Mouse (Mus musculus): ENCODE measurements at regions not wholly inside any gene's neighbourhood (a gene's known extent, or its start where the extent isn't known, plus 50 kb on each side); places are given as distances from the start of the nearest gene placed in this dataset.

DNA sequence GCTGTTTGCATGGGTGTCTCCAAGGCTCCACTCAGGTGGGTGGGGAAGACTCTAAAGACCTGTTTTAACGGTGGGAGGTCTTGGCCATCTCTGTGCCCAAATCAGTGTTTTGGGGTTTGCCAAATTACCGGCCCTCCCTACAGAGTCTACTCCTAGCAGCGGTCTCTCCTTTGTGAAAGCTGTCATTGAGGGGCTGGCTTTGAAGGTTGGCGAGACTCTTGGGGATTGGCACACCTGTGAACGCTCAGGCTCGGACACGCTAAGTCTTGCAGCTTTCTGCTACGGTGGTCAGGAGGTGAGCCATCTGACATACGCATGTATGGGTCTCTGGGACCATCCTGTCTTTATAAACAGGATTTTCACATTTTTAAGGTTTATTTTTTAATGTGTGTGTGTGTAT lies 76.1 kb upstream of the Irf2bp2 start:
- intact Hi-C loops (cut with DNase I), result loop anchor here (2.0 to 5.0 kb wide), 4 partner anchors 52 to 251 kb away; no protein-coding TSS in a partner anchor
- DNase-seq, result no peak

DNA sequence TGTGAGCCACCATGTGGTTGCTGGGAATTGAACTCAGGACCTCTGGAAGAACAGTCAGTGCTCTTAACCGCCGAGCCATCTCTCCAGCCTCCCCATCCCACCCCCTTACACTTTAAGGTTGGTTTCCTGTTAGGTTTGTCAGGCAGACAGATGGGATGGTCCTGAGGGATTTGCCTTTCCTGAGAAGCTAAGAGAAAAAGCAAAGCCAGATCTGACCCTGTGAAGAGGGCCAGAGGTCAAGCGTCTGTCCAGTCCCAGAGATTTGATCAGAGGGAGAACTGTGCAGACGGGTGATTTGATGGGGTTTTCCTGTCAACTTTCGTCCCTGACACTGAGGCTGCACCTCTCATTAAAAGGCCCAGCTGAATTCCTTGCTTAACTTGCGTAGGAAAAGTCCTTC lies 75.4 kb upstream of the Irf2bp2 start:
- peak in 1 of 2 experiments; percentile 32 for DNase-seq
- intact Hi-C loops (cut with DNase I), result loop anchor here (2.0 to 5.0 kb wide), 3 partner anchors 142 to 252 kb away; no protein-coding TSS in a partner anchor

DNA sequence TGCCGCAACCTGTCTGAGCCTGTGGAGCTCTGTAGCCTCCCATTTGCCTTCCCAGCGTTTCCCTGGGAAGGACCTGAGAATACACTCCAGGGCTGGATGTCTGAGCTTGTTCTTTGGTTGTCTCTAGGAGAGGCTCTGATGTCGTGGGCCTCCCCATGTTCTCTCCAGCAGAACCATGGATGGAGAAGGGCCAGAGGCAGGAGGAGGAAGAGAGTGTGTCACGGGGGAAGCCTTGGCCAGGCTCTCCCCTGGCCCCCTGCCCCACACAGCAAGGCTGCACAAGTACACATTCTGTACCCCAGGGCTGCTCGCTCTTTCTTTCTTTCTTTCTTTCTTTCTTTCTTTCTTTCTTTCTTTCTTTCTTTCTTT lies 74.9 kb upstream of the Irf2bp2 start:
- intact Hi-C loops (cut with DNase I), result loop anchor here (2.0 to 5.0 kb wide), 3 partner anchors 141 to 252 kb away; no protein-coding TSS in a partner anchor

DNA sequence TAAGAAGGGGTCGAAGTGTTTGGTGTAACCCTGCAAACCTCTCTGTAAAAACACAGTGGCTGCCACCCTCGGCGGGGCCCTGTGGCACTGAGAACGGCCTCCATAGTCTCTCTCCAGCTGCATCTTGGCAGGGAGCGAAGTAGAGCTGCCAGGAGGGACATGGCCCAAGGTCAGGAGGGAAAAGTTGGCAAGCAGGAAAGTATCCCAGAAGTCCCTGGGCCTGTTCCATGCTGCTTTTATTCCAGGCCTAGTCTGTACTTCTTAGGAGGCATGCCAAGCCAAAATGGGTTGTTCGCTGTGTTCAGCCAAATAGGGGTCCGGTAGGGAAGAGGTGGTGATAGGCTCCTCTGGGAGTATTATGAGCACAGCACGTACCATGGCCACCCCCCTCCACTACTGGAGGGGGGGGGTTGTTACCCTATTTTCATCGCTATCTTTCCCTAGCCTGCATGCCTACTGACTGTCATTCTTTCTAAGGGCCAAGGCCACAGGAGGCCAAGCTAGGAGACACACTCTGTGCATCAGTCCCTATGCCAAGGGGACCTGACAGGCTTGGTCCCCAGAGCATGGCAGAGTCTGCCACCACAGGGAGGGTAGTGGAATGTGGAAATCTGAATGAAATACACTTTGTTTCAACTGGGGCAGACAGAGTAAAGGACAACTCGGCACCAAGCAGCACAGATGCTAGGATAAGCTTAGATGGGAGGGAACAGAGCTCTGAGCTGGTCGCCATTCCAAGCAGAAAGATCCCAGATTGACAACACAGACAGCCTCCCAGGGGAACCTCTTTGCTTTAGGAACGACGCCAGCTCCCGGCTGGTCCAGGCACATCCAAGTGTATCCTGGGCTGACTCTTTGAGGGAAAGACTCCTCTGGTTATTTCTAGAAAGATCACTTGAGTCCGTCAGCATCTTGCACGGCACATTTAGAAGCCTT lies 74.2 kb upstream of the Irf2bp2 start:
- intact Hi-C loops (cut with DNase I), result loop anchor here (1.0 to 5.0 kb wide), 5 partner anchors 68 to 253 kb away; no protein-coding TSS in a partner anchor
- peak; percentile 94 to 95 for DNase-seq

More for the DNA sequence above, 74.9 kb upstream of the Irf2bp2 start:
- peak; percentile 65 to 68 for DNase-seq

DNA sequence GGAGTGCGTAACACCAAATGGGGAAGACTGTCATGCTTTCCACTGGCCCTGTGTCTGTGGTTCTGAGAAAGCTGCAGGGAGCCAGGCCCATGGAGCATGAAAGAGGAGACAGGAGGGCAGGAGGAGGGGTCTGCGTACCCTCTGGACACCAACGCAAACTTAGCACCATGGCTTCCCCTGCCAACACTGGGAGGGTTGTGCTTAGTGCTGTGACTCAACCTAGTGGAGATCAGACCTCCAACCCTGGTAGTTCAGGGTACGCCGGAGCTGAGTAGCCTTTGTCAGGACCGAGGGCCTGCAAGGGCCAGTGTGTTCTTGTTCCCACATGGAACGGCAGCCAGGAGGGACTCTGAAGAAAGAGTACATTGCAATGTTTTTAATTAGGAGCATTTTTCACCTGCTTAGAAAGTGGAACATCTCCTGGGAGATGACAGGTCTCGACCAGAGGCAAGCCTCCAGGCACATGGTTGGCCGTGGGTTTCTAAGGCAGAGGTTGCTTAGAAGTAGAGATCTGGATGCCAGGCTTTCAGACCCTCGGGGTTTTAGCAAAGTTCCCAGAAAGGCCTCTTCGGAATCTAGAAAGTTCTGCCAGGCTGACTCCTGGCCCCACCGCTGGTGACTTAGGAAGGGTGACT lies 73.4 kb upstream of the Irf2bp2 start:
- DNase-seq, result no peak
- intact Hi-C loops (cut with DNase I), result loop anchor here (1.0 to 5.0 kb wide), 4 partner anchors 69 to 172 kb away; no protein-coding TSS in a partner anchor

DNA sequence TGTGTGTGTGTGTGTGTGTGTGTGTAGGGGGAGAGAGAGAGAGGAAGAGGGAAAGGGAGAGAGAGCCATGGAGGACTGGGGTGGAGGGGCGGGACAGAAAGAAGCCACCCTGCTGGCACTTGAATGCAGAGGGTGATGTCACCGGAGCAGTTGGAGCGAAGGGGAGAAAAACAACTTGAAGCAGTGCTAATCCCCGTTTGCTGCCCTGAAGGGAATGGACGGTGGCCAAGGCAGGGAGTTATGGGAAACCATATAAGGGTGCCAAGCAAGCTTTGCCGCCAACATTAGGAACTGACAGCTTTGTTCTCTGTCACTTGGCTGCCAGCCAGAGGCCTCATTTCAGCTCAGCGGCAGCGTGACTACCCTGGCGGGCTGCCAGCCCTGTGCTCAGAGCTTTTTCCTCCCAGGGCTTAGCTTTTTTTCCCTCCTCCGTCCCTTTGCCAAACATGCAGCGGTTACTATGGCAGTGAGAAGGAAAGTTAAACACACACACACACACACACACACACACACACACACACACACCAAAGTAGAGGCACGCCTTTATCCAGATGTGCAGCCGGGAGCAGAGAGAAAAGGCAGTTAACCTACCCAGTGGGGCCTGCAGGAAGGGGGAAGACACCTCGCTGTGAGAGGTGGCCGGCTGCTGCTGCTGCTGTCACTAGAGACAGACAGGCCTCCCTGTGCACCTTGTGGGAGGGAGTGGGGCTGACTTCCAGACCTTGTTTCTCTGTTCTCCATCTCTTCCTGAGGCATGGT lies 72.7 kb upstream of the Irf2bp2 start:
- peak; percentile 100 for DNase-seq
- intact Hi-C loops (cut with DNase I), result loop anchor here (1.0 to 5.0 kb wide), 5 partner anchors 70 to 172 kb away; no protein-coding TSS in a partner anchor

DNA sequence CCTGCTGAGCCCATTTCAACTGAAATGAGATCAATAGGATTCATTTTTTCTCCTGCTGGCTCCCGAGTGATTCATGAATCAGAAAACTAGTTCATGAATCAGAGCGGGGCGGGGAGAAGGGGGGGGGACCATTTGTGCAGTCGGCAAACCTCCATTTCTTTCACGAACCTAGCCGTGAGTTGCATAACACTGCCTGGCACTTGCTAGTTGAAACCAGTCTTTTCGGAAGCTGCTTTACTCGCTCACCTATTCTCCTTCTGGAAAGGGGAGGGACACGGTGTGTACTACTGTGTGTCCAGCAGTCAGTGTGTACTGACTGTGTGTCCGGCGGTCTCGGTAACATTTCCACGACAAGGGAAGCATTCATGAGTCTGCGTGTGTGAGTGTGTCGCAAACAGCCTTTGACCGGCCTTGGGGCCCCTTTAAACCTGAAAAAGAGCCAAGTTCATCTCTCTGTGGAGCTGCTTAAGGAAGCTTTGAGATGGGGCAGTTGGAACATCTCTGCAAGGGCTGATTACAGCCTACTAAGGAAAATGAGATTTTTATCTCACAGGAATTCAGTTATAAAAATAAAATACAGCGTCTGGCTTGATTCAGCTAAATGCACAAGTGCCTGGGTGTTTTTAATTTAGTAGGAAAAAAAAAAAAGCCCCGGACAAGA lies 71.9 kb upstream of the Irf2bp2 start:
- peak; percentile 75 to 76 for DNase-seq
- intact Hi-C loops (cut with DNase I), result loop anchor here (1.0 to 5.0 kb wide), 4 partner anchors 71 to 173 kb away; no protein-coding TSS in a partner anchor

DNA sequence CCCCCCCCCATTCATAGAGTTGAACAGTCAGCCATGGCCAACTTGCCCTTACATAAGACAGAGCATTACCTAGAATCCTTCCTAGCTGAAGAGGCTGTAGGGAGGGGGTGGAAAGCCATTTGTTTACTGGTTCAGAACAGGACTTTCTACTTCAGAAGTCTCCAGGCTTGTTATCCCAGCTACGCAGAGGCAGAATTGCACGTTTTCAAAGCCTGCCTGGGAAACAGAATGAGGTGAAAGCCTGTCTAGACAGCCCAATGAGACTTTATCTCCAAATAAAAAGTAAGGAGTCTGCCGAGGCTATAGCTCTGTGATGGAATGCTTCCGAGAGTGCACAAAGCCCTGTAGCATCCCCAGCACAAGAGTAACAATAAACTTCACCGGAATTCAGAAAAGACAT lies 71.1 kb upstream of the Irf2bp2 start:
- DNase-seq, result no peak
- intact Hi-C loops (cut with DNase I), result loop anchor here (5.0 kb wide), 2 partner anchors 138 to 168 kb away; no protein-coding TSS in a partner anchor

DNA sequence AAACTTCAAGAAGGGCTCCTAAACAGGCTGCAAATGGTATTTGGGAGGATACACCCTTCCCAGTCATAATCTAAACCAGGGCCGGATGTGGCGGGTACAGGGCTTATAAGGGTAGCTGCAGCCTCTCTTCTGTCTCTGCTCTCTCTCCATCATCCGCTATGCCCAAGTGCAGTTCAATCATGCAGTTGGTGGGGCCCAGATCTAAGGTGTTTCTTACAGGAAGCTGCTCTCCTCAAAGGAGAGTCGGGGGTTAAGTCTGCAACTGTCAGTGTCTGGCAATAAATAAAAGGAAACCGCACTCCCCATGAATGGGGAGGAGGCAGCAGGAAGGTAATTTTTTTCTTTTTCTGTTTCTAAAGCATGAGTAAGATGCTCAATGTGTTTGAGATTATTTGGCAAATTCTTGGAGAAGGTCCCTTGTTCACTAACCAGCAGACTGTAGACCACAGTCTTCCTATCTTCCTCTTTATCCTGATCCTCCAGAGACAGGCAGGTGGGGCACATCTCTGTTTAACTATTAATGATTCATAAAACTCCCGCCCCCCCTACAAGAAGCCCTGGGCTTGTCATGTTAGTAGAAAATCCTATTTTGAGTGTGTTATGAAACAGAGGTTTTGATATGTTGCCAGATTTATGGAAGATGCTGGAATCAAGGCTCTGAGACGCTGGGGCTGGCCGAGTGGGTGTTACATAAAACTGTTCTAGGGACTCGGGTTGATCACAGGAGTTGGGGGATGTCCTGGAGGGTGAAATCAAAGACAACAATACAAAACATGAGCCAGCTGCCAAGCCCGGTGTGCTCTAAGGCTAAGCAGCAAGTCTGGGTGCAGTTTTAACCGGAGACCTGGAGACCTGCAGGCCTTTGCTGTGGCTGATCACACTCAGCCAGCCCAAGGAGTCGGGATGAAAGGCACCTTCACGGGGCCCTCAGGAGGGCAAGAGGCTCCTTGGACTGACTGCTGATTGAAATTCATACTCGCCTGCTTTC lies 69.3 kb upstream of the Irf2bp2 start:
- intact Hi-C loops (cut with DNase I), result no loop called here
- peak; percentile 48 to 58 for DNase-seq

DNA sequence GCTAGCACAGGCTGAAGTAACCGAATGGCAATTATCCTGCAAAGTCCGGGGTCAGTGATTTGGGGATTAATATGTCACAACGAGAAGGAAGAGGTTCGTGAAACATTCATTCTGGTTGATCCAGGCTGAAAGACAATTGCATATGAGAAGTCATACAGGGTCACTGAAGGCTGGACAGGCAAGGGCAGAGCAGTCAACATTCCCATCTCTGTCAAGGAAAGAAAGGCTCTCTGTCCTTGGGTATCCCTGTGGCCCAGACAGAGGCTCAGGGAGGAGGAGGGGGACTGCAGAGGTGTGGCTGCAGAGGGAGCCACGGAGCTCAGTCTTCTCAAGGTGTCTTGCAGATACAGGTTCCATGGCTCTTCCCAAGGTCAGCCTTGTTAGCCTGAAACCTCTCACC lies 68.4 kb upstream of the Irf2bp2 start:
- intact Hi-C loops (cut with DNase I), result no loop called here
- DNase-seq, result peak in 1 of 2 experiments; percentile 27

DNA sequence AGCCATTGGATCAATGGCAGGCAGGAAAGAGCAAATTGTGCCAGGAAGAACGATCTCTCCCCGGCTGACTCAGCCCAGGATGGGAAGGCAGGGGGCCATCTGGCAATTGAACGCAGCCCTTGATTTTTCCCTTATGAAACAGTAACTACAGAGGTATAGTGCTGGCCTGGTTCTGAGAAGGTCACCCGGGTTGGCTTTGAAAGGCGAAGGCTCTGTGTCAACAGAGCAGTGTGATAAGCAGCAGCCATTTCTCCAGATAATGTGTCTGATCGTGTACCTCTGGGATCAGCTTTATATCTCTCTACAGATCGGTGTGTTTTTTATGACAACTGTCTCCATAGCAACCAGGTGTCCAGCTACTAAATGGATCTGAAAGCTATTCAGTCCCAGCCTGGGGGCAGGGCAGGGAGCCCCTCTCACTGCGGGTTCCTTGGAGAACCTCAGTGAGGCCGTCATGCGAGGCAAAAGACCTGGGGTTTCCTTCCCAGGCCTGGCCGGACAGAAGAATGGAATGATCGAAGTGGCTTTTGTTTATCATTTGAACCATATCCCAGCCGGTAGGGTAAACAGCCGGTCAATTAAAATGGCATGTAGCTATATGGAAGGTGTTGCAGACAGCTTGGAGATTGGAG lies 67.8 kb upstream of the Irf2bp2 start:
- intact Hi-C loops (cut with DNase I), result no loop called here
- peak; percentile 55 to 63 for DNase-seq

DNA sequence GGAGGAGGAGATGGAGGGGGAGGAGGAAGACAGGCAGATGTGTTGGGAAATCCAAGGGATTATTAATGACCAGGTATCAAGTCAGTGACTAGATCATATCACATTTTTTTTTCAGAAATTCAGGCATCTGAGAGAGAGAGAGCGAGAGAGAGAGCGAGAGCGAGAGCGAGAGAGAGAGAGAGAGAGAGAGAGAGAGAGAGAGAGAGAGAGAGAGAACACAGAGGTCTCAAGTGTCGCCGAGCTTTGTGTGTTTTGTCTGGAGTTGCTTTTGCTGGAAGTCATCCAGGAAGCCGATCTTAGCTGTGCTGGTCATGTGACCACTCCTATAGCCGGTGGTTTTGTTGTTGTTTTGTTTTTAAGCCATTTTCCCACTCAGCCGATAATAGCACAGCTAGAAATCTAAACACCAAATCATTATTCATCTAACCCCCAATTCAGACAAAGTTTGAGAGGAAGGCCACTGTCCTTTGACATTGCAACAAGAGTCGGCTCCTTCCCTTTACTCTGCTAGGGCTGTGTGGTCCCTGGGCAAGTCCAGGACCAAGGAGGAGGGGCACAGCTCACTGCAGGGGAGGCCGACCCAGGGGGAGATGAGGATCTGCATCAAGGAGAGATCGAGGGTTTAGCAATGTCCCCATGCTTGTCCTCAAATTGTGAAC lies 67.0 kb upstream of the Irf2bp2 start:
- intact Hi-C loops (cut with DNase I), result no loop called here

DNA sequence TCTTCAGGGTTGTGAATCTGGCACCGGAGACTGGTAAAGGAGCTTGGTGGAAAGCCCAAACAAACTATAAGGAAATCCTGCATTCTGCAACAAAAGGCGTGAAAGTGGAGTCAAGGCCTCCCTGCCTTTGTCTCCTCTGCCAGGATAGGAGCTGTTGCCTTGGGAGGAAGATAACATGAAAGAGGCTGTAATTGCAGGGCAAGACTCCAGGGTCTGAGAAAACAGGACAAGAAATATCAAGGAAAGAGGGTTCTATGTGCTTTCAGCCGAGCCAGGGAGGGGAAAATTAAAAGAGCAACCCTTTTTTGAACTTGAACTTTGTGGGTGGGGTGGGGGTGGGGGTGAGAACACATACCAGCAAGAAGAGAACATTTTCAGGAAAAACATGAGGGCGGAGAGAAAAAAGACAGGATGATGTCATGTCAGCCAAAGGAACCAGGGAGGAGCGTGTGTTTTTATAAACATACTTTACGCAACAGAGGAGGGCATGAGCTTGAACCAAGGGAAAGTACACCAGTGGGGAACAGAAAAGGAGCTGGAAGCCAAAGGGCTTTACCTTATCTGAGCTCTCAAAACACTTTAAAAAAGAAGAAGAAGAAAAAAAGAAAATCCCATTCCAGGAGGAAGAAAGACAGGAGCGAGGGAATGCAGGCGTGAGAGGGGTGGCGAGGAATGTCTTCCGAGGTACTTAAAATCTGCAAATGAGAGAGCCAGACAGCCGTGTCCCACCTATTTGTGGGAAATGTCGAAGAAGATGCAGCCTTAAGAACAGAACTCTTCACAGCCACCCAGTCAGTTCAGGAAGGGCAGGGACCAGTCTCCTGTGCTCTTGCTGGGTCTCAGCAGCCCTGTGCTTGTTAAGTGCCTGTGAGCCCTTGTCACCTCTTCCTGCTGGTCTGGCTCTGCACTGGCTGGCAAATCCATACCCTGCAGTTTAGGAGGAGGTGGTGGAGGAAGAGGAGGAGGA lies 66.2 kb upstream of the Irf2bp2 start:
- intact Hi-C loops (cut with DNase I), result loop anchor here (5.0 kb wide), 1 partner anchor 38 kb away; no protein-coding TSS in a partner anchor
- peak; percentile 68 to 69 for DNase-seq

More for the DNA sequence above, 67.0 kb upstream of the Irf2bp2 start:
- DNase-seq, result peak; percentile 52 to 54

DNA sequence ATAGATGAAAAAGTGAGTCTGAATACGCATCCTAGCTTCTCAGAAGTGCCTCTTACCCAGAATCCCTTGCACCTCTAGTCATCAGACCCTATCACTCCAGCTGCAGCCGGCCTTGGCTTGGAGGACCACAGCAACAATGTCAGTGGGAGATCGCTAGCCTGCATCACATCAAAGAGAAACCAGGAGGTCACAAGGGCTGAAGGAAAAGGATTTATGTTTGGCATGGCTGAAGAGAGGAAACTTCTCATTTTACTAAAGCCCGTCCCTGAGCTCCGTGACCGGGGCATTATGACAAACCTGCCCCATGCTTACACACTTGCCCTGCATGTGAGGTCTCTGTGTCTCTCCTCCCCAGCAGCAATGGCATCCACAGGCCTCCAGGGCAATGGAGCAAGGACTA lies 63.8 kb upstream of the Irf2bp2 start:
- DNase-seq, result no peak
- intact Hi-C loops (cut with DNase I), result loop anchor here (5.0 kb wide), 1 partner anchor 35 kb away; no protein-coding TSS in a partner anchor

DNA sequence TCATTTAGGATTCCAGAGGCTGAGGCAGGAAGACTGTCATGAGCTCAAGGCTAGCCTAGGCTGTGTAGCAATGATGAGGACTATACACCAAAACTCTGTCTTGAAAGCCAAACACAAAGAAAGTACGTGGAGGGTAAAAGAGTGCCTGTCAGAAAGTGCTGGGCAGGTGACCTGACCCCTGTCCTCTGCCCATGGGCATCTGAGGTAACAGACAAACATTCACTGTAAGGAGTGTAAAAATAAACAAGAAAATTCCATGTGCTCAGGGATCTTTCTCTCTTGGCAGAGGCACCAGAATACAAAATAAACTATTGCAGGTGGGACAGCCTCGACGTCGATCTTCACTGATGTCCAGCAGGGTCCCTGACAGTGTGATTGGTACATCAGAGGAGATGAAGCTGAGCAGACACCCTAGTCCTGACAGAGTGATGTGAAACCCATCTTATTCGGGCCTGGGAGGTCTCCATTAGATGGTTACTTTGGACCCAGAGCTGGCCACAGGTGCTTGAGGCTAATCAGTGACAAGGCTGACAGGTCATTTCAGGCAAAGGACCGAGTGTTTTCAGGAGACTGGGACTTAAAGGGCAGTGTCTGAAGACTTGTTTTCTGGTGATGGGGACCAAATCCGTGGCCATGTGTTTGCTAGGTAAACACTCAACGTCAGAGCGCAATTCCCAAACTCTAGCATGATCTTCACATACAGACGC lies 62.9 kb upstream of the Irf2bp2 start:
- intact Hi-C loops (cut with DNase I), result loop anchor here (5.0 kb wide), 1 partner anchor 34 kb away; no protein-coding TSS in a partner anchor
- DNase-seq, result no peak

DNA sequence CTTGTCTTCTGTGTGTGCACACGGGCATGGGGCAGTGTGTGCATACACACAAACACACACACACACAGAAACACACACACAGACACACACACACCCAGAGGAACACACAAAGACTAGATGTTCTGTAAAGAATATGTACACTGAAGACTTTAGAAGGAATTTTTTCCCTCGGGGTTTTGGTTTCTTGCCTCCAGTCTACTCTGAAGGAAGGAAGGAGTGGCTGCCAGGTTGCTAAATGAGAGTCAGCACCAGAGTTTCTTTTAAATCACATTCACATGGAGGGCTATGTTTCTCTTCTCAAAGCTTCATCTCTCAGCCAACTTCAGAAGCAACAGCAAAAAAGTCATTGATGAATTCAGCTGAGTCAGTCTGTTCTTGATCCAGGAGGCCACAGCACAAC lies 61.8 kb upstream of the Irf2bp2 start:
- no peak for DNase-seq
- intact Hi-C loops (cut with DNase I), result loop anchor here (5.0 kb wide), 1 partner anchor 33 kb away; no protein-coding TSS in a partner anchor
